20 mouse cellular contexts compared by ENCODE assay signal in genomic region chr17:45589844-45590243, GRCm38 (mm10). TPM values are rescaled to one million over a fixed set of nuclear protein-coding genes. Genes with fewer than 3 reads are reported as not detected.
DNase-seq lines count a peak whose midpoint lies in the region; ATAC-seq and TF ChIP-seq lines count a peak whose summit lies in the region.
"Had no signal": no experiment of that assay in that cellular context is flagged by ENCODE, and none has a peak within 500 bp of the region (broad histone marks: within the 10 kb centered on the region; RNA-seq: fewer than 3 reads in every experiment).

No protein-coding gene starts in this region.

- no peak for ATAC-seq in hindbrain, postnatal 0 days
- ATAC-seq: CD4-positive, CD25-positive, alpha-beta regulatory T cell, adult 4 months had no signal

- no peak overlapping the region for H3K9ac ChIP-seq in hindbrain, postnatal 0 days (replicated peaks; ENCODE audit: low read length)
- H3K9ac ChIP-seq: liver, embryonic 14.5 days had no signal

- WGBS in hindbrain, postnatal 0 days: 92% methylated on average over 8 of the region's 8 CpGs

- peak; percentile 15 for DNase-seq in kidney, adult 9 months
- no peak for DNase-seq in kidney, postnatal 4 days
- peak; percentile 91 for DNase-seq in adrenal gland, adult 2 months
- peak; percentile 36 for DNase-seq in cerebellum, adult 9-10 months
- no peak for DNase-seq in hindbrain, postnatal 0 days (ENCODE audit: low spot score)
- no peak for DNase-seq in lung, postnatal 25 days (ENCODE audit: low spot score)
- DNase-seq: gastrocnemius, postnatal 36 days; layer of hippocampus, postnatal 36 days; lung, postnatal 10 days; retina, postnatal 1 day had no signal

- H3K4me1 ChIP-seq in E14TG2a.4 (replicated peaks; ENCODE audit: low read depth, low read length): peaks cover 94% of the 10 kb centered on the region
- peaks cover 16% of the 10 kb centered on the region for H3K4me1 ChIP-seq in hindbrain, postnatal 0 days (ENCODE audit: insufficient read depth, low read length)

- no peaks in the 10 kb centered on the region for H3K9me3 ChIP-seq in E14TG2a.4 (ENCODE audit: low read length)
- H3K9me3 ChIP-seq in hindbrain, postnatal 0 days (ENCODE audit: low read length): no peaks in the 10 kb centered on the region

- no peak overlapping the region for H3K4me2 ChIP-seq in hindbrain, postnatal 0 days (ENCODE audit: low read depth, low read length)
- H3K4me2 ChIP-seq: heart, embryonic 11.5 days had no signal

- H3K27ac ChIP-seq in hindbrain, postnatal 0 days: no peak overlapping the region
- H3K27ac ChIP-seq: forebrain, embryonic 10.5 days; liver, embryonic 14.5 days; stomach, postnatal 0 days had no signal

- TF ChIP-seq CTCF in E14TG2a.4 (conservative IDR thresholded peaks at IDR 0.05; ENCODE audit: low read length): no peak
- no peak for TF ChIP-seq CTCF in hindbrain, postnatal 0 days (IDR thresholded peaks at IDR 0.05; ENCODE audit: low read depth)

- H3K27me3 ChIP-seq in E14TG2a.4 (ENCODE audit: insufficient read depth, low read length): no peaks in the 10 kb centered on the region
- H3K27me3 ChIP-seq in hindbrain, postnatal 0 days (ENCODE audit: insufficient read depth, low read length): no peaks in the 10 kb centered on the region

- peak overlapping the region; percentile 98 for H3K4me3 ChIP-seq in E14TG2a.4 (replicated peaks; ENCODE audit: low read length)
- no peak overlapping the region for H3K4me3 ChIP-seq in hindbrain, postnatal 0 days (ENCODE audit: low read length)
- H3K4me3 ChIP-seq: forebrain, embryonic 10.5 days had no signal

- peaks cover 89% of the 10 kb centered on the region for H3K36me3 ChIP-seq in E14TG2a.4 (ENCODE audit: insufficient read depth, low read length)
- H3K36me3 ChIP-seq in hindbrain, postnatal 0 days (ENCODE audit: insufficient read depth, low read length): no peaks in the 10 kb centered on the region

RNA-seq across cellular contexts. Expression of gene Slc29a1, which starts 9.6 kb away (rescaled TPM):
- 100 to 1,000 TPM; 104 to 197 TPM for total RNA-seq in adrenal gland, adult 2 months (2021)
- polyA plus RNA-seq in adrenal gland, adult 2 months (2012; rRNA removed): 288 and 410 TPM in 2 replicates
- total RNA-seq in hindbrain, postnatal 0 days (2014; rRNA removed): 170 and 354 TPM in 2 replicates
- 60.6 and 77.6 TPM in 2 replicates for polyA plus RNA-seq in hindbrain, postnatal 0 days (2015; fragmentation: Nextera tagmentation; extraction: Ambion mirVana)

RNA-seq across cellular contexts. Expression of gene Mymx, which starts 12.1 kb away (rescaled TPM):
- not detected for total RNA-seq in adrenal gland, adult 2 months (2021)
- 0.18 and 0.55 TPM in 2 replicates for polyA plus RNA-seq in adrenal gland, adult 2 months (2012; rRNA removed)
- total RNA-seq in hindbrain, postnatal 0 days (2014; rRNA removed): not detected in 2 replicates
- not detected in 2 replicates for polyA plus RNA-seq in hindbrain, postnatal 0 days (2015; fragmentation: Nextera tagmentation; extraction: Ambion mirVana)
- total RNA-seq: heart, postnatal 25 days; layer of hippocampus, postnatal 36 days; left cerebral cortex, postnatal 36 days; megakaryocyte-erythroid progenitor cell, adult 5-6 weeks; monocyte, adult 5-6 weeks had no signal
- polyA plus RNA-seq: CD4-positive, CD25-positive, alpha-beta regulatory T cell, adult 4 months; heart, embryonic 11.5 days; liver, embryonic 14.5 days had no signal

RNA-seq across cellular contexts. Expression of gene Hsp90ab1, which starts 16.8 kb away (rescaled TPM):
- total RNA-seq in adrenal gland, adult 2 months (2021): 1,000 to 10,000 TPM; 1,973 to 2,851 TPM
- 197 and 291 TPM in 2 replicates for polyA plus RNA-seq in adrenal gland, adult 2 months (2012; rRNA removed)
- total RNA-seq in hindbrain, postnatal 0 days (2014; rRNA removed): 982 and 1,365 TPM in 2 replicates
- polyA plus RNA-seq in hindbrain, postnatal 0 days (2015; fragmentation: Nextera tagmentation; extraction: Ambion mirVana): 1,472 and 1,504 TPM in 2 replicates

RNA-seq across cellular contexts. Expression of gene Slc35b2, which starts 26.2 kb away (rescaled TPM):
- 10 to 100 TPM; 43.6 to 59.7 TPM for total RNA-seq in adrenal gland, adult 2 months (2021)
- 167 and 198 TPM in 2 replicates for polyA plus RNA-seq in adrenal gland, adult 2 months (2012; rRNA removed)
- total RNA-seq in hindbrain, postnatal 0 days (2014; rRNA removed): 105 and 139 TPM in 2 replicates
- 90.3 and 94.0 TPM in 2 replicates for polyA plus RNA-seq in hindbrain, postnatal 0 days (2015; fragmentation: Nextera tagmentation; extraction: Ambion mirVana)

RNA-seq across cellular contexts. Expression of gene Nfkbie, which starts 34.3 kb away (rescaled TPM):
- total RNA-seq in adrenal gland, adult 2 months (2021): 1 to 10 TPM; 3.0 to 5.6 TPM
- 5.2 and 6.4 TPM in 2 replicates for polyA plus RNA-seq in adrenal gland, adult 2 months (2012; rRNA removed)
- total RNA-seq in hindbrain, postnatal 0 days (2014; rRNA removed): 7.7 and 9.2 TPM in 2 replicates
- 5.2 and 6.0 TPM in 2 replicates for polyA plus RNA-seq in hindbrain, postnatal 0 days (2015; fragmentation: Nextera tagmentation; extraction: Ambion mirVana)

Comparison
In these comparisons a context has a peak if more than half of its experiments do, and no peak if none do; other contexts are left out.
1. DNase-seq: peak in kidney, adult 9 months (single experiment), adrenal gland, adult 2 months (single experiment) and cerebellum, adult 9-10 months (single experiment); none in kidney, postnatal 4 days (0 of 2), hindbrain, postnatal 0 days (single experiment) and lung, postnatal 25 days (single experiment).